Mouse (Mus musculus): Measurements from ENCODE around the gene Sun2. TPM values are rescaled to one million over a fixed set of nuclear protein-coding genes. Genes with fewer than 3 reads are reported as not detected.

Sun2 gene
- polyA plus RNA-seq, 1 experiment = 247 TPM

DNA sequence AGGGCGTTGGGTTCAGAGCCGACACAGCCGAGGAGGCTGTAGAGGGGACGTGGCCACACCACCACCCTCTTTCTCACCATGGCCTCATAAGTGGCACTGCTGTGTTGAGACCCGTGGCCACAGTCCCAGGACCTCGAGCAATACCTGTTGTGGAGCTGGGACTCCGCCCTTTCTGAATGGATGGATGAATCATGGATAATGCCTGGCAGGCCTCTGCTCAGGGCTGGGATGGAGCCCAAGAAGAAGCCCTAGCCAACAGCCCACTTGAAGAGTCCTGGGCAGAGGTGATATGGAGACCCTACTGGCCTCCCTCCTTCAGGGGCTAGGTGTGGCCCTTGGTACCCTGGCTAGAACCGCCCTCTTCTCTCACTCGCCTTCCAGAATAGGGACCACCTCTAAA, 20.7 kb upstream of the Sun2 start:
- 89% methylated on average over 9 of the region's 9 CpGs for WGBS
- TF ChIP-seq POLR2A (IDR thresholded peaks at IDR 0.05; ENCODE audit: insufficient read depth, low read depth, low read length) = no peak
- Histone ChIP-seq H3K27ac (ENCODE audit: insufficient read depth, low read depth, low read length) (no peak overlapping the region), H3K4me1 (ENCODE audit: control insufficient read depth, insufficient read depth, low read length) (peaks cover 77% of the 10 kb centered on the region), H3K4me3 (ENCODE audit: insufficient read depth, low read depth, low read length) (no peak overlapping the region)

DNA sequence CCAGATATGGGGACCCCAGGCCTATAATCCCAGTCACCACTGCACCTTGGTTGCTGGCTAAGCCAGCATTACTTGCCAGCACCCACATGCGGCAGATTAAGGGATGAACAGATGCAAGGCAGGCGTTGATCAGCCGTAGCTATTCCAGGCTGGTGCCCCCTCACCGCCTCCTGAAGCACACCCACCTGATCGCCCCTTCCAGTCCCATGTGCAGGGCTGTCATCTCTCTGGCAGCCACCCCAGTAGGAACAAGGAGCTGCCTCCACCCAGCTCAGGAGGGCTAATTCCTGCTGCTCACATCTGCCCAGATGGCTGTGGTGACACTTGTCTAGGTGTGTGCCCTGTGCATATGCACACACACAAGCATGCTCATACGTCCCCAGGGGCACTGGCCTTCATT, 18.6 kb upstream of the Sun2 start:
- TF ChIP-seq POLR2A (IDR thresholded peaks at IDR 0.05; ENCODE audit: insufficient read depth, low read depth, low read length) (no peak), CTCF (IDR thresholded peaks at IDR 0.05; ENCODE audit: insufficient read depth, low read depth, low read length) (no peak)
- H3K27ac ChIP-seq (ENCODE audit: insufficient read depth, low read depth, low read length) = no peak overlapping the region
- WGBS = 58% methylated on average over 6 of the region's 6 CpGs

DNA sequence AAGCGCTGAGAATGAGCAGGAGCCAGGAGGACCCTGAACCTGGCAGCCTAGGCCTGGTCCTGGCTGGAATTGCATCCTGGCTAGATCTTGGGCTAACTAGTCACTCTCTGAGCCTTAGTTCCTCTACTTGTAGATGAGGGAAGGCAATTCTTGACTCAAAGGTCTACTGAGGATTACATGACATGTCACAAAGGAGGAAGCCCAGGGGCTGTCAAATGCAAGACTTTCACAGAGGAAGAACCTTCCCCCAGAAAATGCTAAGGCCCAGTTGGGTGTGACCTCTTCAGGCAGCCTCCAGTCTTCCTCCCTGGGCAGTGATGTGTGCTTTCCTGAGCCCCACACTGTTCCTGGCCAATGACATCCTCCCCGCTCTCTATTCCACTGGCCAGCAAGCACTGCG, 14.8 kb upstream of the Sun2 start:
- WGBS = 93% methylated on average over 3 of the region's 3 CpGs
- H3K27ac ChIP-seq (ENCODE audit: insufficient read depth, low read depth, low read length) = no peak overlapping the region
- peaks cover 44% of the 10 kb centered on the region for H3K4me1 ChIP-seq (ENCODE audit: control insufficient read depth, insufficient read depth, low read length)
- no peak overlapping the region for H3K4me3 ChIP-seq (ENCODE audit: insufficient read depth, low read depth, low read length)
- TF ChIP-seq CTCF (IDR thresholded peaks at IDR 0.05; ENCODE audit: insufficient read depth, low read depth, low read length) = no peak
- no peak for TF ChIP-seq POLR2A (IDR thresholded peaks at IDR 0.05; ENCODE audit: insufficient read depth, low read depth, low read length)

More for the DNA sequence above, 18.6 kb upstream of the Sun2 start:
- Histone ChIP-seq H3K4me3 (ENCODE audit: insufficient read depth, low read depth, low read length) (no peak overlapping the region), H3K4me1 (ENCODE audit: control insufficient read depth, insufficient read depth, low read length) (peaks cover 73% of the 10 kb centered on the region)

DNA sequence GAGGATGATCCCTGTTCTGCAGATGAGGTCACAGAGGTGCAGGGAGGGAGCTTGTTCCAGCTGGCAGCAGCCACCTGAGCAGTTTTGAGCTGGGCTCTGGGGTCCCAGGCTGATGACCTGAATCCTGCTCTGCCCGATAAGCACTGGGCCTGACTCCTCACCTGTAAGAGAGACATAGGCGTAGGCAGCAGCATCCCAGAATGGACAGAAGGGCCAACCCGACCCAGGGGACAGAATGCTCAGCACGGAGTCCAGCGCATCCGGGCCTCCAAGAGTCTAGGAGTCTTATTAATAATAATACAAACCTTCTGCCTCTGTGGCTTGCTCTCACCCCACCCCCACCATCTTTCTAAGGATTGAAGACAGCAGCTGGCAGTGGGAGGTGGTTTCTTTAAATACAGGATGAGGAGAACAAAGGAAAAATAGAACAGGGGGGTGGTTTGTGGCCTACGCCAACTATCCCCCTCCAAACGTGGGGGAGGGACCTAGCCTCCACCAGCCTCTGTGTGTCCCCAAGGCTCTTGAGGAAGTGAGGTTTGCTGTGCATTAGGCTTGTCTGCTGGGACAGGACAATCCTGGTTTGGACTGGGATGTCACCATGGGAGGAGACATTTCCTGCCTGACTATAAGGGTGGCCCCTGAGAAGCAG, 13.8 kb upstream of the Sun2 start:
- Histone ChIP-seq H3K27ac (ENCODE audit: insufficient read depth, low read depth, low read length) (peak overlapping the region; percentile 11; the same call in 1 of the 2 replicates), H3K4me3 (ENCODE audit: insufficient read depth, low read depth, low read length) (no peak overlapping the region), H3K4me1 (ENCODE audit: control insufficient read depth, insufficient read depth, low read length) (peaks cover 35% of the 10 kb centered on the region)
- WGBS = 64% methylated on average over 8 of the region's 8 CpGs
- TF ChIP-seq POLR2A (IDR thresholded peaks at IDR 0.05; ENCODE audit: insufficient read depth, low read depth, low read length) (no peak), CTCF (IDR thresholded peaks at IDR 0.05; ENCODE audit: insufficient read depth, low read depth, low read length) (no peak)

DNA sequence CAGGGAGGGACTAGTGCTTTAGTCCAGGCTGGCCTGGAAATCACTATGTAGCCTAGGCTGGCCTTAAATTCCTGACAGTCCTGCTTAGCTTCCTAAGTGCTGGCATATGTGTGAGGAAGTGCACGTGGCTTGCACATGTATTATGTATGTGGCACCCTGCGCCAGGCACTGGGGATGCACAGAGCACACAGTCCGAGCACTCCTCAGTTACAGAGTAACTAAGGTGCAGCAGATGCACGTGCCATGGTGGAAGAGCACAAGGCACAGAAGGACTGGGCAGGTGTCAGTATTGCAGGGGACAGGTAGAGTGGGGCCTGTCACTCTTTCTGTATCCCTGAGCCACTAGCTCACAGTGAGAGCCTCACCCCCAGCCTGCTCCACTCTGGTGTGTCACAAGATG, 12.8 kb upstream of the Sun2 start:
- H3K4me1 ChIP-seq (ENCODE audit: control insufficient read depth, insufficient read depth, low read length) = peaks cover 27% of the 10 kb centered on the region
- TF ChIP-seq CTCF (IDR thresholded peaks at IDR 0.05; ENCODE audit: insufficient read depth, low read depth, low read length) (no peak), POLR2A (IDR thresholded peaks at IDR 0.05; ENCODE audit: insufficient read depth, low read depth, low read length) (no peak)
- 87% methylated on average over 4 of the region's 4 CpGs for WGBS
- H3K27ac ChIP-seq (ENCODE audit: insufficient read depth, low read depth, low read length) = no peak overlapping the region
- H3K4me3 ChIP-seq (ENCODE audit: insufficient read depth, low read depth, low read length) = no peak overlapping the region

DNA sequence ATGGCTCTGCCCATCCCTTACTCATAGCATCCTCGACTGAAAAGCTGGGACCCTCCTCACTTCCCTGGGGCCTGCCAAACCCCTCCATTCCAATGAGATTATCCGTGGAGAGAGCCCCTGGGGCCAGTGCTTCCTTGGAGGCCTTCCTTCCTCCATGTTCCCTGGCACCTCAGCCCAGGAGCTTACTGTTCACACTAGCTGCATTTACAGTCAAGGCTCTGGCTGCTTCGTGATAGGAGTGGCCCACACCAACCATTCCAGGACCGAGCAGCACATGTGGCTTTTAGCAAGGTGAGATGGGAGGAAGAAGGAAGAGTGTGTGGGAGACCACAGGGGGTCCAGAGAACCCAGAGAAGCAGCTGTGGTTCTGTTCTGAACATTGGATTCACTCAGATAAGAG, 11.5 kb upstream of the Sun2 start:
- Histone ChIP-seq H3K4me1 (ENCODE audit: control insufficient read depth, insufficient read depth, low read length) (peaks cover 24% of the 10 kb centered on the region), H3K27ac (ENCODE audit: insufficient read depth, low read depth, low read length) (no peak overlapping the region), H3K4me3 (ENCODE audit: insufficient read depth, low read depth, low read length) (no peak overlapping the region)
- TF ChIP-seq CTCF (IDR thresholded peaks at IDR 0.05; ENCODE audit: insufficient read depth, low read depth, low read length) (no peak), POLR2A (IDR thresholded peaks at IDR 0.05; ENCODE audit: insufficient read depth, low read depth, low read length) (no peak)
- 65% methylated on average over 4 of the region's 4 CpGs for WGBS

DNA sequence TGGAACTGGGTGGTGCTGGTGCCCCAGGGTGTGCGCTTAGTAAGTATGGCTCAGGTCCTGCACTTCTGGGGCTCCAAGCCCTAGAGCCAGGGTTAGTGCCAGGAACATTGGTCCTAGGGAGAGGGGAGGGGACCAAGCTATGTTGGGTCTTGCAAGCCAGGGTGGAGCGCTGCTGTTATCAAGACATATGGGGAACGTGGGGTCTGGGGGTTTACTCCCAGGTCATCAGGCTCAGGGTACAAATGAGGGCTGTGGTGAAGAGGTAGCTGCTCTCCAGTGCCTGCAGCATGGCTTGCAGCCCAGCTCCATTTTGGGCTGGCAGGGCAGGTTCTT, 11.1 kb upstream of the Sun2 start:
- Histone ChIP-seq H3K4me1 (ENCODE audit: control insufficient read depth, insufficient read depth, low read length) (peaks cover 23% of the 10 kb centered on the region), H3K27ac (ENCODE audit: insufficient read depth, low read depth, low read length) (no peak overlapping the region), H3K4me3 (ENCODE audit: insufficient read depth, low read depth, low read length) (no peak overlapping the region)
- TF ChIP-seq CTCF (IDR thresholded peaks at IDR 0.05; ENCODE audit: insufficient read depth, low read depth, low read length) = no peak
- TF ChIP-seq POLR2A (IDR thresholded peaks at IDR 0.05; ENCODE audit: insufficient read depth, low read depth, low read length) = no peak
- 93% methylated on average over 3 of the region's 3 CpGs for WGBS

- 24% methylated on average over 11 of the region's 11 CpGs for WGBS
- TF ChIP-seq POLR2A (IDR thresholded peaks at IDR 0.05; ENCODE audit: insufficient read depth, low read depth, low read length) (no peak), CTCF (IDR thresholded peaks at IDR 0.05; ENCODE audit: insufficient read depth, low read depth, low read length) (peak; percentile 95)
- H3K27ac ChIP-seq (ENCODE audit: insufficient read depth, low read depth, low read length) = no peak overlapping the region
- peaks cover 21% of the 10 kb centered on the region for H3K4me1 ChIP-seq (ENCODE audit: control insufficient read depth, insufficient read depth, low read length)
- H3K4me3 ChIP-seq (ENCODE audit: insufficient read depth, low read depth, low read length) = no peak overlapping the region
Observed at GRCm38 (mm10) chr15:79752742-79753419, 10.5 kb upstream of the Sun2 start.

DNA sequence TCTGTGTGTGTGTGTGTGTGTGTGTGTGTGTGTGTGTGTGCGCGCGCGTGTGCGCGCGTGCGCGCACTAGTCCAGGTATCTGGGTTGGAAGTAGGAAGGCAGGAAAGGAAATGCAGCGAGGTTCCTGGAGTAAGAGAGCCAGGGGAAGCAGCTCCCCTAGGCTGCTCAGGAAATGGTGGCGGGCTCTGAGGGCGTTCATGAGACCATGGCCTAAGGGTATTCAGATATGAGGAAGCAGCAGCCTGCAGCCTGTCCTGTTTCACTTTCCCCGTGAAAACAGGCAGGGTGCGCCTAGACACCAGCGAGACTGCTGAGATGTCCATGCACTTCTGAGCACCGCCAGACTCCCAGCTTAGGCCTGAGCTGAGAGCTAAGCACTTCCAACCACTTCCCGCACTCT, 9.4 kb upstream of the Sun2 start:
- no peak for TF ChIP-seq CTCF (IDR thresholded peaks at IDR 0.05; ENCODE audit: insufficient read depth, low read depth, low read length)
- TF ChIP-seq POLR2A (IDR thresholded peaks at IDR 0.05; ENCODE audit: insufficient read depth, low read depth, low read length) = no peak

More for the DNA sequence above, 9.4 kb upstream of the Sun2 start:
- peaks cover 15% of the 10 kb centered on the region for H3K4me1 ChIP-seq (ENCODE audit: control insufficient read depth, insufficient read depth, low read length)
- no peak overlapping the region for H3K4me3 ChIP-seq (ENCODE audit: insufficient read depth, low read depth, low read length)
- WGBS = 85% methylated on average over 17 of the region's 17 CpGs
- H3K27ac ChIP-seq (ENCODE audit: insufficient read depth, low read depth, low read length) = no peak overlapping the region
